Mouse (Mus musculus) liver, embryonic 13.5 days (tissue): Measurements from ENCODE around the gene Smco2. TPM values are rescaled to one million over a fixed set of nuclear protein-coding genes. Genes with fewer than 3 reads are reported as not detected.

Source experiments
- ATAC-seq: fragments of 200-750 bp; cut with Nextera tagmentation; 2 replicates; pipeline ENCODE4 v1.8.0; 2017; ENCODE audit warnings: low read depth, mild to moderate bottlenecking, moderate number of reproducible peaks, moderate library complexity
- DNase-seq: peaks from one replicate; pipeline ENCODE4 v3.0.0; 2022
- H3K27ac ChIP-seq: fragments of 300-500 bp; sonication (generic); 2 replicates; pipeline ENCODE4 v1.5.1; 2015; ENCODE audit warnings: moderate library complexity, mild to moderate bottlenecking, inconsistent platforms
- H3K27me3 ChIP-seq: fragments of 300-500 bp; sonication (generic); 2 replicates; pipeline ENCODE4 v1.6.1; 2015; ENCODE audit warnings: mild to moderate bottlenecking, inconsistent platforms
- H3K36me3 ChIP-seq: fragments of 300-500 bp; sonication (generic); 2 replicates; pipeline ENCODE4 v1.6.1; 2015; ENCODE audit warnings: mild to moderate bottlenecking, inconsistent platforms
- H3K4me1 ChIP-seq: fragments of 300-500 bp; sonication (generic); replicated peaks from 2 replicates; pipeline ENCODE4 v1.6.1; 2015; ENCODE audit warnings: inconsistent platforms
- H3K4me2 ChIP-seq: fragments of 300-500 bp; sonication (generic); 2 replicates; pipeline ENCODE4 v1.6.1; 2015; ENCODE audit warnings: inconsistent platforms, mild to moderate bottlenecking, moderate library complexity
- H3K4me3 ChIP-seq: fragments of 300-500 bp; sonication (generic); replicated peaks from 2 replicates; pipeline ENCODE4 v1.5.1; 2015; ENCODE audit warnings: mild to moderate bottlenecking, inconsistent platforms
- H3K9ac ChIP-seq: fragments of 300-500 bp; sonication (generic); 2 replicates; pipeline ENCODE4 v1.6.1; 2015; ENCODE audit warnings: mild to moderate bottlenecking, inconsistent platforms
- H3K9me3 ChIP-seq: fragments of 300-500 bp; sonication (generic); replicated peaks from 2 replicates; pipeline ENCODE4 v1.6.1; 2016; ENCODE audit warnings: inconsistent platforms
- WGBS: fragments of 180-500 bp; shearing (Covaris S2); methylation state at CpG from one replicate; pipeline ENCODE4 v1.1.7; 2015; ENCODE audit not compliant: insufficient replicate concordance; 5-methylcytosine and 5-hydroxymethylcytosine counted together
- polyA plus RNA-seq: library from polyadenylated mRNA; unstranded; fragments of >200 nt; fragmentation: Nextera tagmentation; extraction: Ambion mirVana; gene quantifications from 2 replicates; pipeline ENCODE4 v1.2.1, GENCODE M21; 2015

Gene Smco2
- polyA plus RNA-seq: not detected in 2 replicates

- no peaks in the 10 kb centered on the region for H3K27me3 ChIP-seq
- peak within 1 kb of the TSS; percentile 58; the same call in 1 of the 2 replicates for H3K27ac ChIP-seq
- no peaks in the 10 kb centered on the region for H3K9me3 ChIP-seq
- DNase-seq: peak; percentile 15
- H3K4me1 ChIP-seq: peaks cover 42% of the 10 kb centered on the region
- peak within 1 kb of the TSS; percentile 1 for H3K9ac ChIP-seq
- peak; percentile 78 for ATAC-seq
- peak within 1 kb of the TSS; percentile 23; the same call in 1 of the 2 replicates for H3K4me2 ChIP-seq
- H3K4me3 ChIP-seq: no peak within 1 kb of the TSS
- WGBS: 45% methylated on average over 4 of the region's 4 CpGs
- H3K36me3 ChIP-seq: no peaks in the 10 kb centered on the region
These were observed at the start of gene Smco2 for GRCm38 (mm10) chr6:146850050-146850449. Gene Smco2, plus strand, starts transcription at chr6:146850104.

- no peak for ATAC-seq
- DNase-seq: no peak
- Histone ChIP-seq H3K9ac (no peak overlapping the region), H3K4me2 (no peak overlapping the region), H3K4me1 (0 out of 2 replicates have a peak, but pooled peaks cover 6% of the 10 kb centered on the region), H3K36me3 (no peaks in the 10 kb centered on the region), H3K27ac (no peak overlapping the region), H3K27me3 (no peaks in the 10 kb centered on the region), H3K4me3 (no peak overlapping the region), H3K9me3 (no peaks in the 10 kb centered on the region)
- 72% methylated on average over 6 of the region's 6 CpGs for WGBS
These were observed 39.9 kb upstream of the Smco2 start for GRCm38 (mm10) chr6:146809991-146810390.

- DNase-seq (no peak), ATAC-seq (no peak)
- no peak overlapping the region for H3K4me3 ChIP-seq
- no peaks in the 10 kb centered on the region for H3K9me3 ChIP-seq
- no peak overlapping the region for H3K27ac ChIP-seq
- 59% methylated on average over 5 of the region's 5 CpGs for WGBS
- H3K36me3 ChIP-seq: no peaks in the 10 kb centered on the region
- no peaks in the 10 kb centered on the region for H3K27me3 ChIP-seq
- no peak overlapping the region for H3K9ac ChIP-seq
- no peak overlapping the region for H3K4me2 ChIP-seq
- no peaks in the 10 kb centered on the region for H3K4me1 ChIP-seq
These were observed 36.9 kb upstream of the Smco2 start for GRCm38 (mm10) chr6:146813007-146813406.

- Histone ChIP-seq H3K9me3 (no peaks in the 10 kb centered on the region), H3K27me3 (no peaks in the 10 kb centered on the region), H3K36me3 (no peaks in the 10 kb centered on the region), H3K27ac (no peak overlapping the region), H3K4me3 (no peak overlapping the region), H3K4me2 (no peak overlapping the region), H3K9ac (no peak overlapping the region), H3K4me1 (0 out of 2 replicates have a peak, but pooled peaks cover 2% of the 10 kb centered on the region)
- WGBS: 79% methylated on average over 29 of the region's 29 CpGs
- ATAC-seq (no peak), DNase-seq (no peak)
These were observed 29.5 kb upstream of the Smco2 start for GRCm38 (mm10) chr6:146820177-146820965.

GRCm38 (mm10) chr6:146821958-146822357 lies 27.9 kb upstream of the Smco2 start:
- no peaks in the 10 kb centered on the region for H3K9me3 ChIP-seq
- H3K4me3 ChIP-seq: no peak overlapping the region
- H3K4me1 ChIP-seq: 0 out of 2 replicates have a peak, but pooled peaks cover 2% of the 10 kb centered on the region
- ATAC-seq (no peak), DNase-seq (no peak)
- H3K27ac ChIP-seq: no peak overlapping the region
- 65% methylated on average over 13 of the region's 13 CpGs for WGBS
- H3K9ac ChIP-seq: no peak overlapping the region
- H3K27me3 ChIP-seq: no peaks in the 10 kb centered on the region
- H3K4me2 ChIP-seq: no peak overlapping the region
- no peaks in the 10 kb centered on the region for H3K36me3 ChIP-seq

- H3K9me3 ChIP-seq: no peaks in the 10 kb centered on the region
- H3K4me1 ChIP-seq: 0 out of 2 replicates have a peak, but pooled peaks cover 2% of the 10 kb centered on the region
- H3K4me3 ChIP-seq: no peak overlapping the region
- H3K4me2 ChIP-seq: no peak overlapping the region
- H3K9ac ChIP-seq: no peak overlapping the region
- no peaks in the 10 kb centered on the region for H3K36me3 ChIP-seq
- H3K27me3 ChIP-seq: no peaks in the 10 kb centered on the region
- 42% methylated on average over 16 of the region's 16 CpGs for WGBS
- DNase-seq (peak; percentile 34), ATAC-seq (no peak)
- no peak overlapping the region for H3K27ac ChIP-seq
These were observed 25.0 kb upstream of the Smco2 start for GRCm38 (mm10) chr6:146824727-146825486.

GRCm38 (mm10) chr6:146825487-146825773 lies 24.5 kb upstream of the Smco2 start:
- Histone ChIP-seq H3K27ac (no peak overlapping the region), H3K27me3 (no peaks in the 10 kb centered on the region), H3K9ac (no peak overlapping the region), H3K9me3 (no peaks in the 10 kb centered on the region), H3K4me3 (no peak overlapping the region), H3K4me2 (no peak overlapping the region), H3K4me1 (0 out of 2 replicates have a peak, but pooled peaks cover 2% of the 10 kb centered on the region), H3K36me3 (no peaks in the 10 kb centered on the region)
- no peak for ATAC-seq
- DNase-seq: no peak
- 72% methylated on average over 1 of the region's 1 CpGs for WGBS

- Histone ChIP-seq H3K9ac (no peak overlapping the region), H3K9me3 (no peaks in the 10 kb centered on the region), H3K4me2 (no peak overlapping the region), H3K4me1 (no peaks in the 10 kb centered on the region), H3K36me3 (no peaks in the 10 kb centered on the region), H3K4me3 (no peak overlapping the region), H3K27ac (no peak overlapping the region), H3K27me3 (no peaks in the 10 kb centered on the region)
- no peak for ATAC-seq
- DNase-seq: no peak
- 74% methylated on average over 12 of the region's 12 CpGs for WGBS
These were observed 18.6 kb upstream of the Smco2 start for GRCm38 (mm10) chr6:146831320-146831719.

- whole genome bisulfite sequencing: 58% methylated on average over 6 of the region's 6 CpGs
These were observed 16.2 kb upstream of the Smco2 start for GRCm38 (mm10) chr6:146833485-146834314.

GRCm38 (mm10) chr6:146834342-146834741 lies 15.6 kb upstream of the Smco2 start:
- no peaks in the 10 kb centered on the region for H3K4me1 ChIP-seq
- H3K27me3 ChIP-seq: no peaks in the 10 kb centered on the region
- WGBS: 44% methylated on average over 3 of the region's 3 CpGs
- no peak overlapping the region for H3K4me3 ChIP-seq
- no peak overlapping the region for H3K4me2 ChIP-seq
- ATAC-seq (no peak), DNase-seq (no peak)
- no peak overlapping the region for H3K27ac ChIP-seq
- no peaks in the 10 kb centered on the region for H3K9me3 ChIP-seq
- H3K36me3 ChIP-seq: no peaks in the 10 kb centered on the region
- no peak overlapping the region for H3K9ac ChIP-seq

More at GRCm38 (mm10) chr6:146833485-146834314, 16.2 kb upstream of the Smco2 start:
- H3K9me3 ChIP-seq: no peaks in the 10 kb centered on the region
- no peak overlapping the region for H3K4me3 ChIP-seq
- no peaks in the 10 kb centered on the region for H3K4me1 ChIP-seq
- no peak overlapping the region for H3K27ac ChIP-seq
- no peaks in the 10 kb centered on the region for H3K27me3 ChIP-seq
- no peaks in the 10 kb centered on the region for H3K36me3 ChIP-seq
- no peak overlapping the region for H3K9ac ChIP-seq
- no peak overlapping the region for H3K4me2 ChIP-seq
- DNase-seq (no peak), ATAC-seq (no peak)

- ATAC-seq (no peak), DNase-seq (no peak)
- H3K4me1 ChIP-seq: no peaks in the 10 kb centered on the region
- no peak overlapping the region for H3K4me2 ChIP-seq
- no peak overlapping the region for H3K27ac ChIP-seq
- no peaks in the 10 kb centered on the region for H3K27me3 ChIP-seq
- H3K9me3 ChIP-seq: no peaks in the 10 kb centered on the region
- H3K4me3 ChIP-seq: no peak overlapping the region
- WGBS: 52% methylated on average over 4 of the region's 4 CpGs
- H3K36me3 ChIP-seq: no peaks in the 10 kb centered on the region
- H3K9ac ChIP-seq: no peak overlapping the region
These were observed 14.1 kb upstream of the Smco2 start for GRCm38 (mm10) chr6:146835784-146836183.
